Mouse (Mus musculus): ENCODE results near the gene Pwp2. TPM values are rescaled to one million over a fixed set of nuclear protein-coding genes. Genes with fewer than 3 reads are reported as not detected.
A peak's percentile ranks its signal among the peaks of the same experiment; 100 is the strongest.

Gene Pwp2
- polyA plus RNA-seq, 1 experiment = 32.4 TPM

- peaks cover 21% of the 10 kb centered on the region for H3K36me3 ChIP-seq (ENCODE audit: control insufficient read depth, insufficient read depth)
- H3K4me3 ChIP-seq (ENCODE audit: insufficient read depth, poor library complexity, severe bottlenecking) = no peak overlapping the region
- H3K79me2 ChIP-seq (ENCODE audit: control insufficient read depth, insufficient read depth) = peaks cover 29% of the 10 kb centered on the region
- no peaks in the 10 kb centered on the region for H3K27me3 ChIP-seq (ENCODE audit: control insufficient read depth, insufficient read depth, insufficient read length)
- H3K79me3 ChIP-seq (ENCODE audit: low read depth) = no peaks in the 10 kb centered on the region
- no peak for TF ChIP-seq FOSL1 (IDR thresholded peaks at IDR 0.05; ENCODE audit: insufficient read depth, low read length, poor library complexity, severe bottlenecking)
- no peak for TF ChIP-seq USF1 (IDR thresholded peaks at IDR 0.05; ENCODE audit: low read depth)
- TF ChIP-seq MAX (IDR thresholded peaks at IDR 0.05) = no peak
- TF ChIP-seq MYOG (IDR thresholded peaks at IDR 0.05; ENCODE audit: control insufficient read depth, extremely low read depth, insufficient read length) = no peak
- TF ChIP-seq CTCF (IDR thresholded peaks at IDR 0.05; ENCODE audit: control insufficient read depth, insufficient read depth, insufficient read length) = no peak
- no peak for TF ChIP-seq MYOD1 (IDR thresholded peaks at IDR 0.05; ENCODE audit: control insufficient read depth, insufficient read length, low read depth)
- TF ChIP-seq CEBPB (IDR thresholded peaks at IDR 0.05; ENCODE audit: low read depth) = no peak
- no peak overlapping the region for H3ac ChIP-seq (ENCODE audit: control insufficient read depth, insufficient read length, low read depth)
Observed at GRCm38 (mm10) chr10:78227875-78228559, 43.1 kb upstream of the Pwp2 start.

DNA sequence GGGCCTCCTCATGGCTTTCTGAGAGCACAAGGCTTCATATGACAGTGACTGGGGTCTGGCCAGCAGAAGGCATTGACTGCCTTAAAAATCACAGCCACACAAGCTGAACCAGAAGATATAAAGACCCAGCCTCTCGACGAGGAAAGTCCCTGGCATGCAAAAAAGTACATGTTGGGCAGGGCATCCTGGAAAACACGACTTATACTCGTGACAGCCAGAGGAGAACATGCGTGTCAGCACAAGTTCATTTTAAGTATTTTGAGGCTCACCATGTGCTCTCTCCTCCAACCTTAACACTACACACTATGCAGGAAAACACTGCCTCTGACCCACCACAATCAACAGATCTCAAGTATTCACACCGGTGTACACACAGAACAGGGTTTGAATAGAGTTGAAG is 39.2 kb upstream of the Pwp2 start:
- Histone ChIP-seq H3ac (ENCODE audit: control insufficient read depth, insufficient read length, low read depth) (no peak overlapping the region), H3K36me3 (ENCODE audit: control insufficient read depth, insufficient read depth) (peaks cover 22% of the 10 kb centered on the region), H3K4me3 (ENCODE audit: insufficient read depth, poor library complexity, severe bottlenecking) (no peak overlapping the region), H3K79me2 (ENCODE audit: control insufficient read depth, insufficient read depth) (peaks cover 14% of the 10 kb centered on the region), H3K27me3 (ENCODE audit: control insufficient read depth, insufficient read depth, insufficient read length) (no peaks in the 10 kb centered on the region), H3K79me3 (ENCODE audit: low read depth) (no peaks in the 10 kb centered on the region)
- no peak for TF ChIP-seq USF1 (IDR thresholded peaks at IDR 0.05; ENCODE audit: low read depth)
- TF ChIP-seq CEBPB (IDR thresholded peaks at IDR 0.05; ENCODE audit: low read depth) = no peak
- TF ChIP-seq CTCF (IDR thresholded peaks at IDR 0.05; ENCODE audit: control insufficient read depth, insufficient read depth, insufficient read length) = no peak
- TF ChIP-seq MYOG (IDR thresholded peaks at IDR 0.05; ENCODE audit: control insufficient read depth, extremely low read depth, insufficient read length) = no peak
- TF ChIP-seq MAX (IDR thresholded peaks at IDR 0.05) = no peak
- TF ChIP-seq FOSL1 (IDR thresholded peaks at IDR 0.05; ENCODE audit: insufficient read depth, low read length, poor library complexity, severe bottlenecking) = no peak
- no peak for TF ChIP-seq MYOD1 (IDR thresholded peaks at IDR 0.05; ENCODE audit: control insufficient read depth, insufficient read length, low read depth)

- peaks cover 19% of the 10 kb centered on the region for H3K36me3 ChIP-seq (ENCODE audit: control insufficient read depth, insufficient read depth)
- peaks cover 14% of the 10 kb centered on the region for H3K79me2 ChIP-seq (ENCODE audit: control insufficient read depth, insufficient read depth)
- no peak for TF ChIP-seq USF1 (IDR thresholded peaks at IDR 0.05; ENCODE audit: low read depth)
- peak; percentile 31 for TF ChIP-seq CEBPB (IDR thresholded peaks at IDR 0.05; ENCODE audit: low read depth)
Observed at GRCm38 (mm10) chr10:78222908-78223307, 38.0 kb upstream of the Pwp2 start.

DNA sequence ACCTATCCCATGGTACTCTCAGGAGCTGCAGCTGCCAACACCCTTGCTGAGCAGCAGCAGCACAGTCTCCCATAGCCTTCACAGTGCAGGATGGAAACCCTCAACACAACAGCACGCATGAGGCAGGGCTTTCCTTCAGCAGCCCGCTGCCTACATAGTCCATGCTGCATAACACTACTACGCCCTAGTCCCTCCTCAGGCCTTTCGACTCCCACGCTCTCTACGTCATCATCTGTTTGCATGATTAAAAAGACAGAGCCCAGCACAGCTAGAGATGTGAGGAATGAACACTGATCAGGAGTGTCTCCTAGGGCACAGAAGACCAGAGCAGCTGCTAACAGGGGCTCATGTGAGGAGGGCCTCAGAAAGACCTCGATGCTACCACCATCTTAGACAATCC is 36.4 kb upstream of the Pwp2 start:
- no peaks in the 10 kb centered on the region for H3K27me3 ChIP-seq (ENCODE audit: control insufficient read depth, insufficient read depth, insufficient read length)
- H3K36me3 ChIP-seq (ENCODE audit: control insufficient read depth, insufficient read depth) = peaks cover 31% of the 10 kb centered on the region
- no peaks in the 10 kb centered on the region for H3K79me3 ChIP-seq (ENCODE audit: low read depth)

More at GRCm38 (mm10) chr10:78222908-78223307, 38.0 kb upstream of the Pwp2 start:
- Histone ChIP-seq H3K27me3 (ENCODE audit: control insufficient read depth, insufficient read depth, insufficient read length) (no peaks in the 10 kb centered on the region), H3K4me3 (ENCODE audit: insufficient read depth, poor library complexity, severe bottlenecking) (no peak overlapping the region), H3K79me3 (ENCODE audit: low read depth) (no peaks in the 10 kb centered on the region), H3ac (ENCODE audit: control insufficient read depth, insufficient read length, low read depth) (no peak overlapping the region)

DNA sequence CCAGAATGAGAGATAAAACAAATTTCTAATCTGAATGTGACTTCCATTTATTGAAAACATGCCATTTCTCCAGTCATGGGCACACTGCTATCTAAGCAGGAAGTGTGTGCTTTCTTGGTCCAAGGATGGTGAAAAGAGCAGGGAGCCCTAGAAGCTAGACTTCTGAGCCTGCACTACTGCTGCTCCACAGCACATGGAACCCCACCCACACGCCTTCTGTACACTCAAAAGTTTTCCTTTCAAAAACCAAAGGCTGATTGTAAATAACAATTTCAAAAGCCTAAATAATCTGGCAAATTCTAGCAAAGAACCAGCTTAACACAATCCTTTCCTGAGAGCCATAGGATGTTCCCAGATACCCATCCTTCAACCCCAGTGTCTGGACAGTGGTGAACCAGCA is 34.6 kb upstream of the Pwp2 start:
- H3K79me3 ChIP-seq (ENCODE audit: low read depth) = no peaks in the 10 kb centered on the region
- TF ChIP-seq MYOG (IDR thresholded peaks at IDR 0.05; ENCODE audit: control insufficient read depth, extremely low read depth, insufficient read length) (no peak), FOSL1 (IDR thresholded peaks at IDR 0.05; ENCODE audit: insufficient read depth, low read length, poor library complexity, severe bottlenecking) (no peak)
- peaks cover 43% of the 10 kb centered on the region for H3K36me3 ChIP-seq (ENCODE audit: control insufficient read depth, insufficient read depth)
- H3K79me2 ChIP-seq (ENCODE audit: control insufficient read depth, insufficient read depth) = no peaks in the 10 kb centered on the region
- H3K4me3 ChIP-seq (ENCODE audit: insufficient read depth, poor library complexity, severe bottlenecking) = no peak overlapping the region
- H3K27me3 ChIP-seq (ENCODE audit: control insufficient read depth, insufficient read depth, insufficient read length) = no peaks in the 10 kb centered on the region
- H3ac ChIP-seq (ENCODE audit: control insufficient read depth, insufficient read length, low read depth) = no peak overlapping the region

More for the DNA sequence above, 36.4 kb upstream of the Pwp2 start:
- H3ac ChIP-seq (ENCODE audit: control insufficient read depth, insufficient read length, low read depth) = no peak overlapping the region
- H3K79me2 ChIP-seq (ENCODE audit: control insufficient read depth, insufficient read depth) = peaks cover 13% of the 10 kb centered on the region
- no peak overlapping the region for H3K4me3 ChIP-seq (ENCODE audit: insufficient read depth, poor library complexity, severe bottlenecking)
- TF ChIP-seq MYOD1 (IDR thresholded peaks at IDR 0.05; ENCODE audit: control insufficient read depth, insufficient read length, low read depth) (no peak), MYOG (IDR thresholded peaks at IDR 0.05; ENCODE audit: control insufficient read depth, extremely low read depth, insufficient read length) (no peak), USF1 (IDR thresholded peaks at IDR 0.05; ENCODE audit: low read depth) (no peak), FOSL1 (IDR thresholded peaks at IDR 0.05; ENCODE audit: insufficient read depth, low read length, poor library complexity, severe bottlenecking) (no peak), CEBPB (IDR thresholded peaks at IDR 0.05; ENCODE audit: low read depth) (no peak)

- Histone ChIP-seq H3ac (ENCODE audit: control insufficient read depth, insufficient read length, low read depth) (no peak overlapping the region), H3K27me3 (ENCODE audit: control insufficient read depth, insufficient read depth, insufficient read length) (no peaks in the 10 kb centered on the region), H3K79me2 (ENCODE audit: control insufficient read depth, insufficient read depth) (no peaks in the 10 kb centered on the region), H3K79me3 (ENCODE audit: low read depth) (no peaks in the 10 kb centered on the region), H3K36me3 (ENCODE audit: control insufficient read depth, insufficient read depth) (peaks cover 48% of the 10 kb centered on the region), H3K4me3 (ENCODE audit: insufficient read depth, poor library complexity, severe bottlenecking) (no peak overlapping the region)
- TF ChIP-seq CTCF (IDR thresholded peaks at IDR 0.05; ENCODE audit: control insufficient read depth, insufficient read depth, insufficient read length) (no peak), CEBPB (IDR thresholded peaks at IDR 0.05; ENCODE audit: low read depth) (no peak), MAX (IDR thresholded peaks at IDR 0.05) (no peak), FOSL1 (IDR thresholded peaks at IDR 0.05; ENCODE audit: insufficient read depth, low read length, poor library complexity, severe bottlenecking) (no peak), USF1 (IDR thresholded peaks at IDR 0.05; ENCODE audit: low read depth) (no peak), MYOD1 (IDR thresholded peaks at IDR 0.05; ENCODE audit: control insufficient read depth, insufficient read length, low read depth) (no peak), MYOG (IDR thresholded peaks at IDR 0.05; ENCODE audit: control insufficient read depth, extremely low read depth, insufficient read length) (no peak)
Observed at GRCm38 (mm10) chr10:78218576-78218975, 33.6 kb upstream of the Pwp2 start.
